Mouse (Mus musculus) MEL (cell line): ENCODE measurements around the gene Slc5a5. TPM values are rescaled to one million over a fixed set of nuclear protein-coding genes. Genes with fewer than 3 reads are reported as not detected.
A peak's percentile ranks its signal among the peaks of the same experiment; 100 is the strongest.

ENCODE experiments used
- DNase-seq: peaks from one replicate; pipeline ENCODE4 v3.0.0; 2011; ENCODE audit warnings: low read depth, low spot score
- H3K27ac ChIP-seq: 2 replicates; pipeline ENCODE4 v1.5.1; 2012; ENCODE audit warnings: low read depth, mild to moderate bottlenecking, control low read depth, low read length, moderate library complexity; ENCODE audit not compliant: control insufficient read depth
- H3K27me3 ChIP-seq, 2 experiments: fragments of 150-350 bp in 1 of 2; sonication (generic) in 1 of 2; 2 replicates each; pipeline ENCODE4 v1.6.1; 2012; ENCODE audit warnings: low read length in 2 of 2, mild to moderate bottlenecking in 2 of 2, improper control_type of control experiment in 1 of 2, moderate library complexity in 1 of 2; ENCODE audit not compliant: insufficient read depth in 2 of 2, control insufficient read depth in 1 of 2
- H3K36me3 ChIP-seq, 2 experiments: 2 replicates each; pipeline ENCODE4 v1.6.1; 2012 to 2014; ENCODE audit warnings: low read length in 2 of 2, improper control_type of control experiment in 1 of 2, inconsistent platforms in 1 of 2, mild to moderate bottlenecking in 1 of 2; ENCODE audit not compliant: insufficient read depth in 2 of 2, control insufficient read depth in 1 of 2
- H3K4me1 ChIP-seq, 2 experiments: fragments of 150-350 bp in 1 of 2; sonication (generic) in 1 of 2; 2 replicates each; pipeline ENCODE4 v1.6.1; 2012; ENCODE audit warnings: low read length in 2 of 2, improper control_type of control experiment in 1 of 2, mild to moderate bottlenecking in 1 of 2; ENCODE audit not compliant: insufficient read depth in 2 of 2, control insufficient read depth in 1 of 2
- H3K4me3 ChIP-seq, 2 experiments: fragments of 150-350 bp in 1 of 2; sonication (generic) in 1 of 2; 2 replicates each; pipeline ENCODE4 v1.5.1; 2012; ENCODE audit warnings: low read depth in 2 of 2, low read length in 2 of 2, mild to moderate bottlenecking in 2 of 2, moderate library complexity in 2 of 2, control low read depth in 1 of 2, improper control_type of control experiment in 1 of 2; ENCODE audit not compliant: control insufficient read depth in 1 of 2, insufficient read depth in 1 of 2
- H3K79me2 ChIP-seq: 2 replicates; pipeline ENCODE4 v1.6.1; 2012; ENCODE audit warnings: mild to moderate bottlenecking, low read length, moderate library complexity; ENCODE audit not compliant: control insufficient read depth, poor library complexity, insufficient read depth
- H3K9ac ChIP-seq: 2 replicates; pipeline ENCODE4 v1.6.1; 2012; ENCODE audit warnings: low read depth, mild to moderate bottlenecking, control low read depth, low read length, moderate library complexity; ENCODE audit not compliant: control insufficient read depth, poor library complexity, severe bottlenecking
- H3K9me3 ChIP-seq: fragments of 150-350 bp; sonication (generic); replicated peaks from 2 replicates; pipeline ENCODE4 v1.6.1; 2012; ENCODE audit warnings: mild to moderate bottlenecking, low read length, improper control_type of control experiment, moderate library complexity; ENCODE audit not compliant: insufficient read depth
- BHLHE40 ChIP-seq: IDR thresholded peaks from 2 replicates; pipeline ENCODE4 v1.6.1; 2012; ENCODE audit warnings: low read depth, mild to moderate bottlenecking, inconsistent platforms, low read length, improper control_type of control experiment, borderline replicate concordance
- CHD1 ChIP-seq: IDR thresholded peaks from 2 replicates; pipeline ENCODE4 v1.6.1; 2012; ENCODE audit warnings: low read depth, mild to moderate bottlenecking, inconsistent platforms, low read length, improper control_type of control experiment
- CHD2 ChIP-seq: IDR thresholded peaks from 2 replicates; pipeline ENCODE4 v1.6.1; 2011; ENCODE audit warnings: low read length, improper control_type of control experiment
- CTCF ChIP-seq, 3 experiments: IDR thresholded peaks in 2 of 3; conservative IDR thresholded peaks in 1 of 3; 2 replicates each; pipeline ENCODE4 v1.5.1; 2011 to 2012; ENCODE audit warnings: low read length in 3 of 3, low read depth in 2 of 3, mild to moderate bottlenecking in 2 of 3, improper control_type of control experiment in 1 of 3, inconsistent platforms in 1 of 3, mixed read lengths in 1 of 3, moderate library complexity in 1 of 3; ENCODE audit not compliant: control insufficient read depth in 1 of 3, insufficient read depth in 1 of 3, poor library complexity in 1 of 3, severe bottlenecking in 1 of 3
- E2F4 ChIP-seq: IDR thresholded peaks from 2 replicates; pipeline ENCODE4 v1.6.1; 2011; ENCODE audit warnings: low read depth, low read length, improper control_type of control experiment, borderline replicate concordance
- EP300 ChIP-seq, 2 experiments: IDR thresholded peaks; 2 replicates each; pipeline ENCODE4 v1.6.1; 2011; ENCODE audit warnings: improper control_type of control experiment in 2 of 2, low read length in 2 of 2, low read depth in 1 of 2, mild to moderate bottlenecking in 1 of 2
- ETS1 ChIP-seq: IDR thresholded peaks from 2 replicates; pipeline ENCODE4 v1.6.1; 2012; ENCODE audit warnings: low read depth, mild to moderate bottlenecking, inconsistent platforms, low read length, improper control_type of control experiment, moderate library complexity
- GABPA ChIP-seq: IDR thresholded peaks from 2 replicates; pipeline ENCODE4 v1.6.1; 2012; ENCODE audit warnings: low read depth, mild to moderate bottlenecking, inconsistent platforms, low read length, improper control_type of control experiment, moderate library complexity
- GATA1 ChIP-seq: IDR thresholded peaks from 2 replicates; pipeline ENCODE4 v1.6.1; 2011; ENCODE audit warnings: low read depth, low read length, improper control_type of control experiment
- HCFC1 ChIP-seq: IDR thresholded peaks from 2 replicates; pipeline ENCODE4 v1.6.1; 2012; ENCODE audit warnings: low read depth, mild to moderate bottlenecking, inconsistent platforms, low read length, improper control_type of control experiment, moderate library complexity
- JUND ChIP-seq: IDR thresholded peaks from 2 replicates; pipeline ENCODE4 v1.6.1; 2011; ENCODE audit warnings: low read depth, mild to moderate bottlenecking, improper control_type of control experiment, low read length
- KAT2A ChIP-seq: conservative IDR thresholded peaks from 2 replicates; pipeline ENCODE4 v1.6.1; 2012; ENCODE audit warnings: low read depth, low read length, improper control_type of control experiment, inconsistent platforms
- MAFK ChIP-seq: IDR thresholded peaks from 2 replicates; pipeline ENCODE4 v1.6.1; 2011; ENCODE audit warnings: low read depth, mild to moderate bottlenecking, low read length, improper control_type of control experiment, borderline replicate concordance
- MAX ChIP-seq: IDR thresholded peaks from 2 replicates; pipeline ENCODE4 v1.6.1; 2011; ENCODE audit warnings: low read length, improper control_type of control experiment
- MAZ ChIP-seq: IDR thresholded peaks from 2 replicates; pipeline ENCODE4 v1.6.1; 2012; ENCODE audit warnings: low read depth, mild to moderate bottlenecking, inconsistent platforms, low read length, improper control_type of control experiment
- MEF2A ChIP-seq: IDR thresholded peaks from 2 replicates; pipeline ENCODE4 v1.6.1; 2014; ENCODE audit warnings: low read depth, mild to moderate bottlenecking, inconsistent platforms, low read length, improper control_type of control experiment; ENCODE audit not compliant: poor library complexity, insufficient replicate concordance, severe bottlenecking; ENCODE audit errors: extremely low read depth
- MXI1 ChIP-seq: IDR thresholded peaks from 2 replicates; pipeline ENCODE4 v1.6.1; 2011; ENCODE audit warnings: mild to moderate bottlenecking, low read depth, low read length, improper control_type of control experiment
- MYB ChIP-seq: IDR thresholded peaks from 2 replicates; pipeline ENCODE4 v1.6.1; 2011; ENCODE audit warnings: mild to moderate bottlenecking, low read depth, low read length, improper control_type of control experiment
- MYC ChIP-seq: IDR thresholded peaks from 2 replicates; pipeline ENCODE4 v1.6.1; 2011; ENCODE audit warnings: low read depth, mild to moderate bottlenecking, low read length, improper control_type of control experiment, moderate library complexity
- NELFE ChIP-seq: IDR thresholded peaks from 2 replicates; pipeline ENCODE4 v1.6.1; 2011; ENCODE audit warnings: low read depth, low read length, improper control_type of control experiment
- NRF1 ChIP-seq: IDR thresholded peaks from 2 replicates; pipeline ENCODE4 v1.6.1; 2014; ENCODE audit warnings: low read depth, mild to moderate bottlenecking, inconsistent platforms, low read length, improper control_type of control experiment, moderate library complexity; ENCODE audit not compliant: poor library complexity, insufficient read depth, severe bottlenecking
- POLR2A ChIP-seq, 2 experiments: IDR thresholded peaks; 2 replicates each; pipeline ENCODE4 v1.6.1; 2011 to 2012; ENCODE audit warnings: low read length in 2 of 2, mild to moderate bottlenecking in 2 of 2, control low read depth in 1 of 2, improper control_type of control experiment in 1 of 2, low read depth in 1 of 2, moderate library complexity in 1 of 2; ENCODE audit not compliant: control insufficient read depth in 1 of 2, insufficient read depth in 1 of 2, poor library complexity in 1 of 2
- POLR2AphosphoS2 ChIP-seq: IDR thresholded peaks from 2 replicates; pipeline ENCODE4 v1.6.1; 2011; ENCODE audit warnings: low read length, improper control_type of control experiment
- POLR2AphosphoS5 ChIP-seq: IDR thresholded peaks from 2 replicates; pipeline ENCODE4 v1.6.1; 2012; ENCODE audit warnings: low read depth, borderline replicate concordance, mild to moderate bottlenecking, inconsistent platforms, low read length, moderate library complexity, mixed read lengths
- RAD21 ChIP-seq: IDR thresholded peaks from 2 replicates; pipeline ENCODE4 v1.6.1; 2011; ENCODE audit warnings: mild to moderate bottlenecking, low read depth, low read length, improper control_type of control experiment
- RCOR1 ChIP-seq: IDR thresholded peaks from 2 replicates; pipeline ENCODE4 v1.6.1; 2012; ENCODE audit warnings: low read depth, mild to moderate bottlenecking, inconsistent platforms, low read length, improper control_type of control experiment
- SIN3A ChIP-seq: IDR thresholded peaks from 2 replicates; pipeline ENCODE4 v1.6.1; 2012; ENCODE audit warnings: low read length, improper control_type of control experiment, inconsistent platforms
- TAL1 ChIP-seq: IDR thresholded peaks from 2 replicates; pipeline ENCODE4 v1.6.1; 2012; ENCODE audit warnings: mild to moderate bottlenecking, inconsistent platforms, low read length, moderate library complexity, mixed read lengths
- TBP ChIP-seq: IDR thresholded peaks from 2 replicates; pipeline ENCODE4 v1.8.0; 2011; ENCODE audit warnings: low read depth, low read length, improper control_type of control experiment
- TCF12 ChIP-seq: IDR thresholded peaks from 2 replicates; pipeline ENCODE4 v1.6.1; 2014; ENCODE audit warnings: low read depth, mild to moderate bottlenecking, inconsistent platforms, low read length, improper control_type of control experiment, moderate library complexity
- UBTF ChIP-seq: IDR thresholded peaks from 2 replicates; pipeline ENCODE4 v1.6.1; 2012; ENCODE audit warnings: low read depth, mild to moderate bottlenecking, inconsistent platforms, low read length, improper control_type of control experiment, moderate library complexity, borderline replicate concordance; ENCODE audit not compliant: insufficient read depth
- USF1 ChIP-seq: IDR thresholded peaks from 2 replicates; pipeline ENCODE4 v1.6.1; 2014; ENCODE audit warnings: low read depth, mild to moderate bottlenecking, inconsistent platforms, low read length, improper control_type of control experiment, moderate library complexity
- USF2 ChIP-seq, 2 experiments: IDR thresholded peaks; 2 replicates each; pipeline ENCODE4 v1.6.1; 2011 to 2012; ENCODE audit warnings: improper control_type of control experiment in 2 of 2, low read length in 2 of 2, borderline replicate concordance in 1 of 2, inconsistent platforms in 1 of 2, low read depth in 1 of 2, mild to moderate bottlenecking in 1 of 2; ENCODE audit not compliant: insufficient read depth in 1 of 2
- ZC3H11A ChIP-seq: IDR thresholded peaks from 2 replicates; pipeline ENCODE4 v1.6.1; 2012; ENCODE audit warnings: low read depth, mild to moderate bottlenecking, inconsistent platforms, low read length, improper control_type of control experiment
- ZKSCAN1 ChIP-seq: IDR thresholded peaks from 2 replicates; pipeline ENCODE4 v1.6.1; 2012; ENCODE audit warnings: low read depth, mild to moderate bottlenecking, inconsistent platforms, low read length, improper control_type of control experiment, moderate library complexity
- ZNF384 ChIP-seq: IDR thresholded peaks from 2 replicates; pipeline ENCODE4 v1.6.1; 2012; ENCODE audit warnings: low read depth, mild to moderate bottlenecking, inconsistent platforms, low read length, improper control_type of control experiment
- polyA plus RNA-seq, 2 experiments: library from polyadenylated mRNA; stranded (reverse) in 1 of 2; unstranded in 1 of 2; fragments of >175 nt in 1 of 2; fragments of >200 nt in 1 of 2; gene quantifications; 2 replicates each; pipeline versions ENCODE4 v1.2.1 to v1.2.4; 2012; ENCODE audit warnings: low replicate concordance in 2 of 2, low read depth in 1 of 2; ENCODE audit not compliant: insufficient read length in 2 of 2, insufficient read depth in 1 of 2, missing spikeins in 1 of 2
- total RNA-seq: library from RNA; depleted of rRNA; stranded (reverse); fragments of 300-350 nt; gene quantifications from 2 replicates; pipeline ENCODE4 v1.2.3, GENCODE M21; 2012

Slc5a5 gene
- total and polyA plus RNA-seq, 3 experiments = 0.12 to 0.36 TPM; not detected in 1

DNA sequence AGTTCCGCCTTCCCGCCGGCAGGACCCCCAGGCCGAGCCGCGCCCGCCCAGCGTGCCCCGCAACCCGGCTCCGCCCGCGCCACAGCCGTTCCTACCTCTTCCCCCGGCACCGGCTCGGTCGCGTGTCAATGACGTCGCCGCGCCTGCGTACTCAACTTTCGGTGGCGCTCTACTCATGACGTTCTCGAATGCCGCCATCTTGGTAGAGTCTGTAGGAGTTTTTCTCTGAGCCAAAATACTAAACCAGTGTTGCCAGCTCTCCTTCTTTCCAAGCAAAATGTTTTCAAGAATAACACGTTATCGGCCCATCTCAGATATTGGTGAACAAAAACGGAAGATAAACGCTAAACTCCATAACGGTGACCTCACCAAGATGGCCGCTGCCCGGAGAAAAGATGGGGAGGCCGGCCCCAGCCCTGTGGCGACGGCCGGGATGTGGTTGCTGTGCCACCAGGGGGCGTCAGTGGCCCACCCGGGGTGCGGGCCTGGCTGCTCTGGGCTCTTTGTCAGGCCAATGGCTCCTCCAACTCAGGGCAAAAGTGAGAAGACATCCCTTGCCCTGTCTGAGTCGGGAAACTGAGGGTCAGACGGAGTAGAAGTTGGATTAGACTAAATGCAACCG, 19.1 kb downstream of the Slc5a5 start, which contains the start of gene Ccdc124:
TSS of gene Ccdc124 (minus strand) at position 572 of the 622 bp plus-strand sequence.
- peak; percentile 97 for DNase-seq
- peak within 1 kb of the TSS; percentile 87 to 97 for H3K4me3 ChIP-seq
- no peaks in the 10 kb centered on the region for H3K27me3 ChIP-seq
- H3K9ac ChIP-seq = peak within 1 kb of the TSS; percentile 98
- H3K36me3 ChIP-seq = no peaks in the 10 kb centered on the region
- peaks cover 0 to 7% of the 10 kb centered on the region in 2 experiments; a peak in 1 of 4 replicates for H3K4me1 ChIP-seq
- H3K79me2 ChIP-seq = peaks cover 5% of the 10 kb centered on the region
- H3K27ac ChIP-seq = peak within 1 kb of the TSS; percentile 94
- H3K9me3 ChIP-seq = no peaks in the 10 kb centered on the region
- no peak for TF ChIP-seq USF1
- peak; percentile 84 for TF ChIP-seq MAZ
- no peak for TF ChIP-seq MAFK
- no peak for TF ChIP-seq GABPA
- TF ChIP-seq MXI1 = peak; percentile 81
- TF ChIP-seq NRF1 = peak; percentile 78
- peak; percentile 4; the same call in 1 of the 2 replicates for TF ChIP-seq NELFE
- peak; percentile 91 for TF ChIP-seq RCOR1
- no peak for TF ChIP-seq EP300 (IDR thresholded peaks at IDR 0.05; ENCODE audit: low read depth in 1 of 2, low read length in 2 of 2)
- TF ChIP-seq ZNF384 = no peak
- peak; percentile 65 for TF ChIP-seq ZC3H11A
- no peak for TF ChIP-seq ZKSCAN1
- TF ChIP-seq TCF12 = 0 out of 2 replicates have a peak, but pooled peaks have one; percentile 34
- TF ChIP-seq JUND = no peak
- TF ChIP-seq POLR2A (IDR thresholded peaks at IDR 0.05; ENCODE audit: control insufficient read depth in 1 of 2, insufficient read depth in 1 of 2, low read depth in 1 of 2, low read length in 2 of 2, poor library complexity in 1 of 2) = peak; percentile 29 to 37; a peak in 1 of 4 replicates
- peak; percentile 86 for TF ChIP-seq KAT2A
- TF ChIP-seq SIN3A = peak; percentile 79; the same call in 1 of the 2 replicates
- no peak for TF ChIP-seq MAX
- 0 out of 2 replicates have a peak, but pooled peaks have one; percentile 8 for TF ChIP-seq TBP
- TF ChIP-seq RAD21 = peak; percentile 83
- TF ChIP-seq TAL1 = no peak
- no peak for TF ChIP-seq POLR2AphosphoS2
- TF ChIP-seq CHD1 = no peak
- no peak for TF ChIP-seq CHD2
- TF ChIP-seq ETS1 = peak; percentile 20; the same call in 1 of the 2 replicates
- TF ChIP-seq POLR2AphosphoS5 = no peak
- peak; percentile 93 for TF ChIP-seq HCFC1
- TF ChIP-seq MYC = peak; percentile 63
- no peak for TF ChIP-seq USF2 (IDR thresholded peaks at IDR 0.05; ENCODE audit: borderline replicate concordance in 1 of 2, insufficient read depth in 1 of 2, low read depth in 1 of 2, low read length in 2 of 2)
- no peak for TF ChIP-seq E2F4
- TF ChIP-seq UBTF = no peak
- peak; percentile 80 to 97 (median 95) for TF ChIP-seq CTCF (IDR thresholded peaks at IDR 0.05 in 2 of 3, conservative IDR thresholded peaks at IDR 0.05 in 1 of 3; ENCODE audit: control insufficient read depth in 1 of 3, insufficient read depth in 1 of 3, low read depth in 2 of 3, low read length in 3 of 3, poor library complexity in 1 of 3, severe bottlenecking in 1 of 3)
- no peak for TF ChIP-seq BHLHE40
- TF ChIP-seq GATA1 = no peak
- no peak for TF ChIP-seq MYB
- no peak for TF ChIP-seq MEF2A
